Mouse (Mus musculus) MEL (cell line): Measurements from ENCODE around the gene Prickle2.

Experiments used
- BHLHE40 ChIP-seq: IDR thresholded peaks from 2 replicates; pipeline ENCODE4 v1.6.1; 2012; ENCODE audit warnings: low read depth, mild to moderate bottlenecking, inconsistent platforms, low read length, improper control_type of control experiment, borderline replicate concordance
- CHD1 ChIP-seq: IDR thresholded peaks from 2 replicates; pipeline ENCODE4 v1.6.1; 2012; ENCODE audit warnings: low read depth, mild to moderate bottlenecking, inconsistent platforms, low read length, improper control_type of control experiment
- CTCF ChIP-seq, 3 experiments: IDR thresholded peaks in 2 of 3; conservative IDR thresholded peaks in 1 of 3; 2 replicates each; pipeline ENCODE4 v1.5.1; 2011 to 2012; ENCODE audit warnings: low read length in 3 of 3, low read depth in 2 of 3, mild to moderate bottlenecking in 2 of 3, improper control_type of control experiment in 1 of 3, inconsistent platforms in 1 of 3, mixed read lengths in 1 of 3, moderate library complexity in 1 of 3; ENCODE audit not compliant: control insufficient read depth in 1 of 3, insufficient read depth in 1 of 3, poor library complexity in 1 of 3, severe bottlenecking in 1 of 3
- ELF1 ChIP-seq: IDR thresholded peaks from 2 replicates; pipeline ENCODE4 v1.6.1; 2014; ENCODE audit warnings: low read depth, mild to moderate bottlenecking, inconsistent platforms, low read length, improper control_type of control experiment, moderate library complexity
- EP300 ChIP-seq, 2 experiments: IDR thresholded peaks; 2 replicates each; pipeline ENCODE4 v1.6.1; 2011; ENCODE audit warnings: improper control_type of control experiment in 2 of 2, low read length in 2 of 2, low read depth in 1 of 2, mild to moderate bottlenecking in 1 of 2
- HCFC1 ChIP-seq: IDR thresholded peaks from 2 replicates; pipeline ENCODE4 v1.6.1; 2012; ENCODE audit warnings: low read depth, mild to moderate bottlenecking, inconsistent platforms, low read length, improper control_type of control experiment, moderate library complexity
- POLR2A ChIP-seq, 2 experiments: IDR thresholded peaks; 2 replicates each; pipeline ENCODE4 v1.6.1; 2011 to 2012; ENCODE audit warnings: low read length in 2 of 2, mild to moderate bottlenecking in 2 of 2, control low read depth in 1 of 2, improper control_type of control experiment in 1 of 2, low read depth in 1 of 2, moderate library complexity in 1 of 2; ENCODE audit not compliant: control insufficient read depth in 1 of 2, insufficient read depth in 1 of 2, poor library complexity in 1 of 2
- RAD21 ChIP-seq: IDR thresholded peaks from 2 replicates; pipeline ENCODE4 v1.6.1; 2011; ENCODE audit warnings: mild to moderate bottlenecking, low read depth, low read length, improper control_type of control experiment
- TAL1 ChIP-seq: IDR thresholded peaks from 2 replicates; pipeline ENCODE4 v1.6.1; 2012; ENCODE audit warnings: mild to moderate bottlenecking, inconsistent platforms, low read length, moderate library complexity, mixed read lengths
- TCF12 ChIP-seq: IDR thresholded peaks from 2 replicates; pipeline ENCODE4 v1.6.1; 2014; ENCODE audit warnings: low read depth, mild to moderate bottlenecking, inconsistent platforms, low read length, improper control_type of control experiment, moderate library complexity
- ZKSCAN1 ChIP-seq: IDR thresholded peaks from 2 replicates; pipeline ENCODE4 v1.6.1; 2012; ENCODE audit warnings: low read depth, mild to moderate bottlenecking, inconsistent platforms, low read length, improper control_type of control experiment, moderate library complexity
- ZNF384 ChIP-seq: IDR thresholded peaks from 2 replicates; pipeline ENCODE4 v1.6.1; 2012; ENCODE audit warnings: low read depth, mild to moderate bottlenecking, inconsistent platforms, low read length, improper control_type of control experiment

DNA sequence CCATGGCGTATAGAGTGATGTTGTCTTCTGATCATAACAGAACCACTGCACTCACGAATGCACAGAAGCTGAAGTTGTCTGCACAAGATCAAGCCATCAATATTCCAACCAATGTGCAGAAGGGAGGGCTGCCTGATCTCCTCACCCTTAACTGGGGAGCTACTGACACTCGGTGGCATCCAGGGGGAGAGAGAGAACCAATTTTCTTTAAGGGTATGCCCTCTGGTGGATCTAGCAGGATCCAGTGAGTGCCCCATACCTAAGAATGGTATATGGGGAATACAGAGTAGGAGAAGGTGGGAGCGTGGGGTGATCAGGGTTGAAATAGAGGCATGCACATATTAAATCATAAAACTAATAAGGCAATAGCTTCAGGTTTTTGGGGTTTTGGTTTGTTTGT, 2.2 kb upstream of the Prickle2 start:
- TF ChIP-seq CHD1 (no peak), TAL1 (no peak), EP300 (IDR thresholded peaks at IDR 0.05; ENCODE audit: low read depth in 1 of 2, low read length in 2 of 2) (no peak), HCFC1 (no peak), ELF1 (no peak), POLR2A (IDR thresholded peaks at IDR 0.05; ENCODE audit: control insufficient read depth in 1 of 2, insufficient read depth in 1 of 2, low read depth in 1 of 2, low read length in 2 of 2, poor library complexity in 1 of 2) (no peak), BHLHE40 (no peak), CTCF (IDR thresholded peaks at IDR 0.05 in 2 of 3, conservative IDR thresholded peaks at IDR 0.05 in 1 of 3; ENCODE audit: control insufficient read depth in 1 of 3, insufficient read depth in 1 of 3, low read depth in 2 of 3, low read length in 3 of 3, poor library complexity in 1 of 3, severe bottlenecking in 1 of 3) (no peak), TCF12 (no peak), RAD21 (no peak), ZNF384 (no peak), ZKSCAN1 (no peak)
